Mouse (Mus musculus) ES-E14 (cell line): ENCODE results near the gene Fgf7.

Source experiments
- CHD2 ChIP-seq: IDR thresholded peaks from 2 replicates; pipeline ENCODE4 v1.6.1; 2014; ENCODE audit warnings: mild to moderate bottlenecking, low read depth, low read length, inconsistent platforms
- HCFC1 ChIP-seq: IDR thresholded peaks from 2 replicates; pipeline ENCODE4 v1.6.1; 2012; ENCODE audit warnings: low read length, inconsistent platforms, borderline replicate concordance; ENCODE audit not compliant: insufficient read depth
- MAFK ChIP-seq: IDR thresholded peaks from 2 replicates; pipeline ENCODE4 v1.6.1; 2014; ENCODE audit warnings: mild to moderate bottlenecking, low read depth, low read length, inconsistent platforms; ENCODE audit not compliant: insufficient read depth
- ZC3H11A ChIP-seq: IDR thresholded peaks from 2 replicates; pipeline ENCODE4 v1.6.1; 2012; ENCODE audit warnings: low read depth, mild to moderate bottlenecking, inconsistent platforms, low read length, borderline replicate concordance
- ZNF384 ChIP-seq: IDR thresholded peaks from 2 replicates; pipeline ENCODE4 v1.6.1; 2012; ENCODE audit warnings: low read depth, low read length, inconsistent platforms

GRCm38 (mm10) chr2:126006088-126006487 is 28.4 kb upstream of the Fgf7 start:
- TF ChIP-seq HCFC1 (no peak), ZC3H11A (no peak), CHD2 (no peak), ZNF384 (no peak), MAFK (no peak)
